Mouse (Mus musculus): ENCODE results near the gene Gfi1. TPM values are rescaled to one million over a fixed set of nuclear protein-coding genes. Genes with fewer than 3 reads are reported as not detected.

The Gfi1 gene
- polyA plus RNA-seq, 1 experiment from 2014 or later, result not detected

DNA sequence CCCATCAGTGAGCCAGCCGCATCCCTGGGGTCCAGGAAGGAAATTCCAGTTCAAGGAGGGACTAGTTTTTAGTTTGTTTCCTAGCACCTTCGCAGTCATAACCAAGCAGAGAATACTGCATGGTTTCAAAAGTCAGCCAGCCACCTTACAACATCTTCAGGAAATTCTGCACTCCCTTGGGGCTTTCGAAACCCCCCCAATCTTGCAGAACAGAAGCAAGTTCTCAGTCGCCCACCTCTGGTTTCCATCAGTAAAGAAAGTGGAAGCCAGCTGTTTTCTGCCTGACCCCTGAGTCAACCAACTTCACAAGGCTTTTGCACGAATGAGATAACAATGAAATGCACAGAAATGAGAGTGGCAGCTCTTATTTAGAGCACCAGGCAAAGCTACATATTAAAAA, 47.4 kb downstream of the Gfi1 start:
- H3K4me2 ChIP-seq (replicated peaks; ENCODE audit: low read depth, low read length), result no peak overlapping the region
- peaks cover 2% of the 10 kb centered on the region; the same call in 1 of the 2 replicates for H3K4me1 ChIP-seq (ENCODE audit: control insufficient read depth, insufficient read depth, low read length)
- H3K36me3 ChIP-seq (ENCODE audit: control insufficient read depth, insufficient read depth, low read length), result no peaks in the 10 kb centered on the region
- 59% methylated on average over 5 of the region's 5 CpGs for WGBS
- H3K9me3 ChIP-seq (ENCODE audit: control insufficient read depth, low read depth, low read length), result no peaks in the 10 kb centered on the region
- H3K4me3 ChIP-seq (ENCODE audit: low read depth, low read length), result no peak overlapping the region
- H3K27ac ChIP-seq (ENCODE audit: low read length), result no peak overlapping the region
- H3K27me3 ChIP-seq (ENCODE audit: control insufficient read depth, insufficient read depth, low read length), result no peaks in the 10 kb centered on the region
- ATAC-seq (ENCODE audit: insufficient number of reproducible peaks, insufficient read depth, low FRiP score, low read depth), result no peak
- H3K9ac ChIP-seq (replicated peaks; ENCODE audit: low read depth, low read length), result no peak overlapping the region

Other genes with a start within 250 kb of the Gfi1 start
- 0.69 and 0.95 TPM in 2 replicates for gene Gm42669, start 218.4 kb downstream of the Gfi1 start, polyA plus RNA-seq (2014; fragmentation: Nextera tagmentation; extraction: Ambion mirVana)
- gene 1700028K03Rik, start 191.3 kb downstream of the Gfi1 start, polyA plus RNA-seq (2014; fragmentation: Nextera tagmentation; extraction: Ambion mirVana), result 0.22 and 0.34 TPM in 2 replicates
- 22.1 and 23.8 TPM in 2 replicates for gene Rpap2, start 128.7 kb downstream of the Gfi1 start, polyA plus RNA-seq (2014; fragmentation: Nextera tagmentation; extraction: Ambion mirVana)
- 36.5 and 37.9 TPM in 2 replicates for gene Glmn, start 128.1 kb downstream of the Gfi1 start, polyA plus RNA-seq (2014; fragmentation: Nextera tagmentation; extraction: Ambion mirVana)
- 0.45 and 1.2 TPM in 2 replicates for gene Ube2d2b, start 104.1 kb upstream of the Gfi1 start, polyA plus RNA-seq (2014; fragmentation: Nextera tagmentation; extraction: Ambion mirVana)
- gene Evi5, start 149.1 kb upstream of the Gfi1 start, polyA plus RNA-seq (2014; fragmentation: Nextera tagmentation; extraction: Ambion mirVana), result 71.8 and 80.2 TPM in 2 replicates
- gene Rpl5, start 174.5 kb upstream of the Gfi1 start, polyA plus RNA-seq (2014; fragmentation: Nextera tagmentation; extraction: Ambion mirVana), result 68.7 and 74.2 TPM in 2 replicates

Measured in stomach, embryonic 14.5 days (tissue).